Mouse (Mus musculus) neural tube, embryonic 15.5 days (tissue): ENCODE measurements at regions not wholly inside any gene's neighbourhood (a gene's known extent, or its start where the extent isn't known, plus 50 kb on each side); places are given as distances from the start of the nearest gene placed in this dataset.
A peak's percentile ranks its signal among the peaks of the same experiment; 100 is the strongest.

ENCODE experiments used
- ATAC-seq: fragments of 200-750 bp; cut with Nextera tagmentation; 2 replicates; pipeline ENCODE4 v1.8.0; 2017; ENCODE audit warnings: mild to moderate bottlenecking, moderate TSS enrichment, moderate library complexity; ENCODE audit not compliant: low FRiP score
- H3K27ac ChIP-seq: fragments of 300-500 bp; sonication (generic); replicated peaks from 2 replicates; pipeline ENCODE4 v1.5.1; 2015; ENCODE audit warnings: mild to moderate bottlenecking, inconsistent platforms
- H3K27me3 ChIP-seq: fragments of 300-500 bp; sonication (generic); replicated peaks from 2 replicates; pipeline ENCODE4 v1.6.1; 2015; ENCODE audit warnings: inconsistent platforms
- H3K36me3 ChIP-seq: fragments of 300-500 bp; sonication (generic); 2 replicates; pipeline ENCODE4 v1.6.1; 2015; ENCODE audit warnings: inconsistent platforms
- H3K4me1 ChIP-seq: fragments of 300-500 bp; sonication (generic); 2 replicates; pipeline ENCODE4 v1.6.1; 2015; ENCODE audit warnings: inconsistent platforms
- H3K4me2 ChIP-seq: fragments of 300-500 bp; sonication (generic); 2 replicates; pipeline ENCODE4 v1.6.1; 2015; ENCODE audit warnings: inconsistent platforms, mild to moderate bottlenecking, moderate library complexity
- H3K4me3 ChIP-seq: fragments of 300-500 bp; sonication (generic); replicated peaks from 2 replicates; pipeline ENCODE4 v1.5.1; 2015; ENCODE audit warnings: mild to moderate bottlenecking, inconsistent platforms
- H3K9ac ChIP-seq: fragments of 300-500 bp; sonication (generic); replicated peaks from 2 replicates; pipeline ENCODE4 v1.6.1; 2015; ENCODE audit warnings: mild to moderate bottlenecking, inconsistent platforms
- H3K9me3 ChIP-seq: fragments of 300-500 bp; sonication (generic); replicated peaks from 2 replicates; pipeline ENCODE4 v1.6.1; 2016; ENCODE audit warnings: inconsistent platforms
- WGBS: fragments of 180-500 bp; shearing (Covaris S2); methylation state at CpG from one replicate; pipeline ENCODE4 v1.1.7; 2015; ENCODE audit warnings: mixed read lengths; 5-methylcytosine and 5-hydroxymethylcytosine counted together

GRCm38 (mm10) chr3:35104884-35105283 is 454.7 kb downstream of the Sox2 start:
- Histone ChIP-seq H3K36me3 (no peaks in the 10 kb centered on the region), H3K9ac (no peak overlapping the region), H3K27me3 (peaks cover 18% of the 10 kb centered on the region; the same call in 1 of the 2 replicates), H3K4me3 (no peak overlapping the region), H3K9me3 (no peaks in the 10 kb centered on the region), H3K4me2 (no peak overlapping the region), H3K4me1 (peaks cover 13% of the 10 kb centered on the region), H3K27ac (no peak overlapping the region)
- WGBS: 15% methylated on average over 11 of the region's 11 CpGs
- ATAC-seq: no peak

DNA sequence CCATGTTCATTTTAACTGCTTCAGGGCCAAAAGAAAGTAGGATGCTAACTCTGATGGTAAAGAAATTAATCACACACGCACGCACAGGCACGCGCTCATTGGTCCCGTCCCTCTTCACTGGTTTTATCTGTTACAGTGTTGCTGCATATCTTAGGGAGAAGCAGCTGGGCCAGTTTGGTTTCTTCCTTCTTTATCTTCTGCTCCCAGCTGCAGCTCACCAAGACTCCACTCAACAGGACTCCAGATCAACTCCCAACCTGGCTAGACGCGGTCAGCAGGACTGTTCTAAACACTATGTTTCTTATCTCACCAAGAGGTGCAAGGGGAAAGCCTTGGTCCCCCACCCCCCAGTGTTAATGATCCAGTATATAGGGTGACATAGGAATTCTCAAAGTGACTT is 455.9 kb downstream of the Sox2 start:
- H3K4me1 ChIP-seq: peaks cover 13% of the 10 kb centered on the region

GRCm38 (mm10) chr3:35133477-35133876 is 483.3 kb downstream of the Sox2 start:
- Histone ChIP-seq H3K4me3 (no peak overlapping the region), H3K9me3 (no peaks in the 10 kb centered on the region), H3K36me3 (no peaks in the 10 kb centered on the region), H3K4me1 (no peaks in the 10 kb centered on the region), H3K27me3 (no peaks in the 10 kb centered on the region), H3K9ac (no peak overlapping the region), H3K27ac (no peak overlapping the region), H3K4me2 (no peak overlapping the region)
- WGBS: 87% methylated on average over 3 of the region's 3 CpGs
- no peak for ATAC-seq

More for the DNA sequence above, 455.9 kb downstream of the Sox2 start:
- 53% methylated on average over 7 of the region's 7 CpGs for WGBS
- no peaks in the 10 kb centered on the region for H3K9me3 ChIP-seq
- no peaks in the 10 kb centered on the region for H3K36me3 ChIP-seq
- no peak for ATAC-seq
- no peak overlapping the region for H3K4me2 ChIP-seq
- H3K4me3 ChIP-seq: no peak overlapping the region
- no peak overlapping the region for H3K27ac ChIP-seq
- no peak overlapping the region for H3K9ac ChIP-seq
- H3K27me3 ChIP-seq: peaks cover 18% of the 10 kb centered on the region; the same call in 1 of the 2 replicates

- Histone ChIP-seq H3K4me3 (no peak overlapping the region), H3K9me3 (no peaks in the 10 kb centered on the region), H3K27ac (peak overlapping the region; percentile 68; the same call in 1 of the 2 replicates), H3K36me3 (no peaks in the 10 kb centered on the region), H3K9ac (no peak overlapping the region), H3K27me3 (no peaks in the 10 kb centered on the region), H3K4me1 (no peaks in the 10 kb centered on the region), H3K4me2 (no peak overlapping the region)
- WGBS: 40% methylated on average over 11 of the region's 11 CpGs
- peak; percentile 47 for ATAC-seq
Measured at GRCm38 (mm10) chr3:35141500-35142220, 491.5 kb downstream of the Sox2 start.

- no peaks in the 10 kb centered on the region for H3K27me3 ChIP-seq
- H3K4me1 ChIP-seq: no peaks in the 10 kb centered on the region
- ATAC-seq: no peak
- no peak overlapping the region for H3K4me3 ChIP-seq
- H3K27ac ChIP-seq: 0 out of 2 replicates have a peak overlapping the region, but pooled peaks have one; percentile 68
- no peak overlapping the region for H3K4me2 ChIP-seq
- no peak overlapping the region for H3K9ac ChIP-seq
- H3K36me3 ChIP-seq: no peaks in the 10 kb centered on the region
- no peaks in the 10 kb centered on the region for H3K9me3 ChIP-seq
- 80% methylated on average over 2 of the region's 2 CpGs for WGBS
Measured at GRCm38 (mm10) chr3:35142683-35143082, 492.5 kb downstream of the Sox2 start.

- H3K9ac ChIP-seq: no peak overlapping the region
- no peak for ATAC-seq
- no peak overlapping the region for H3K4me2 ChIP-seq
- no peak overlapping the region for H3K27ac ChIP-seq
- H3K36me3 ChIP-seq: no peaks in the 10 kb centered on the region
- 96% methylated on average over 2 of the region's 2 CpGs for WGBS
- no peaks in the 10 kb centered on the region for H3K9me3 ChIP-seq
- no peak overlapping the region for H3K4me3 ChIP-seq
- H3K4me1 ChIP-seq: no peaks in the 10 kb centered on the region; the same call in 1 of the 2 replicates
- H3K27me3 ChIP-seq: no peaks in the 10 kb centered on the region
Measured at GRCm38 (mm10) chr3:35145569-35145968, 495.4 kb downstream of the Sox2 start.

DNA sequence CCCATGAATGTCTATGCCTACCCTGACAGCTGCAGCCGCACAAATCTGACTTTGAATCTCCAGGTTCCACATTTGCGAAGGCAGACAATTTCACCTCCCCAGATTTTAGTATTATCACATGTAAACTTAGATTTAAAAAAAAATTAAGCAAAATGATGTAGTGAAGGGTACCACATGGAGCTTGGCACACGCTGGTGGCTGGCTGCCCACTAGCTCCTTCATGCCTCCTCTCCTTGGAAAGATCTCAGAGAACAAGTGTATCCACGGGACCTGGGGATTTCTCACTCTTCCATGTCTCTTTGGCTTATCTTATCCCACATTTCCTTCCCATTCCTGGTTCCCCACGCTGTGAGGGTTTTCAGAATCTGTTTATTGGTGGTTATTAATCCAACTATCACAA is 496.5 kb downstream of the Sox2 start:
- no peak overlapping the region for H3K4me3 ChIP-seq
- no peaks in the 10 kb centered on the region for H3K9me3 ChIP-seq
- H3K4me1 ChIP-seq: no peaks in the 10 kb centered on the region; the same call in 1 of the 2 replicates
- no peaks in the 10 kb centered on the region for H3K27me3 ChIP-seq
- no peaks in the 10 kb centered on the region for H3K36me3 ChIP-seq
- H3K27ac ChIP-seq: no peak overlapping the region
- H3K4me2 ChIP-seq: no peak overlapping the region
- no peak overlapping the region for H3K9ac ChIP-seq
- no peak for ATAC-seq
- 78% methylated on average over 5 of the region's 5 CpGs for WGBS

DNA sequence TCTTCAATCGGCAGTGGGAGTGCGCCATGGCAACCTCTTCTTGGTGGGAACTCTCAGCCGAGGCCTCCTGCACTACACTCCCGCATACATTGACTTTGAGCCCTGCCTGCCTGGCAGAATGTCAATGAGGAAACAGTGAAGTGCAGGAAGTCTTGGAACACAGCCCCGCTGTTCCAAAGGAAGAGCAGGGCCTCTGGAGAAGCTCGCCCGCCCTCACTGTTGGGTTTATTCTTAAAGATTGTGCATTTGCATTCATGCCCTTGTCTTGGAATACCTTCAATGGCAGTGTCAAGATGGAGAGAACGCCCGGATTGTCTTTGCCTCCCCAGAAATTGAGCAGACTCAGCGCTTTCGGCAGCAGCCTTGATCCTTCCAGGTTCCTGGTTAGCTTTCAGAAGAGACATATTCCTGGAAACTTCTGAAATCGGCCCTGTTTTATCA is 499.1 kb downstream of the Sox2 start:
- ATAC-seq: peak; percentile 72
- H3K4me3 ChIP-seq: no peak overlapping the region
- H3K27ac ChIP-seq: peak overlapping the region; percentile 64
- no peaks in the 10 kb centered on the region for H3K36me3 ChIP-seq
- H3K4me1 ChIP-seq: no peaks in the 10 kb centered on the region; the same call in 1 of the 2 replicates
- no peaks in the 10 kb centered on the region for H3K9me3 ChIP-seq
- H3K27me3 ChIP-seq: no peaks in the 10 kb centered on the region
- no peak overlapping the region; the same call in 1 of the 2 replicates for H3K4me2 ChIP-seq
- no peak overlapping the region for H3K9ac ChIP-seq
- WGBS: 31% methylated on average over 12 of the region's 12 CpGs

DNA sequence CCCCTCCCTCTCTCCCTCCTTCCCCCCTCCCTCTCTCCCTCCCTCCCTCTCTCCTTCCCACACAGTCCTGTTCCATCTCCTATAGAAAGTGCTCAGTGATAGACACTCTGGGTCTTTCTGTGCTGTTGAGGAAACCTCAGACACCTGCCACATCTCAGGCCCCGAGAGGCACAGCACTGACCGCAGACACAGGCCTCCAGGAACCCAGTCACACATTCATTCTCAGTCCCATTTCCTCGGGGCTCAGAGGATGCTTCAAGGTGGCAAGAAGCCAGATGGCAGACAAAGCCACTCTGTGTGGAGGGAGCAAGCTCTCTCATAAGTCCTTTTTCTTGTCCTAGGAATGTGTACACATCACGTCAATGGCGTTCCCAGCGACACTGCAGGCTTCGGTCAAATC is 502.0 kb downstream of the Sox2 start:
- H3K27ac ChIP-seq: peak overlapping the region; percentile 56
- no peak overlapping the region for H3K9ac ChIP-seq
- peak; percentile 56 for ATAC-seq

DNA sequence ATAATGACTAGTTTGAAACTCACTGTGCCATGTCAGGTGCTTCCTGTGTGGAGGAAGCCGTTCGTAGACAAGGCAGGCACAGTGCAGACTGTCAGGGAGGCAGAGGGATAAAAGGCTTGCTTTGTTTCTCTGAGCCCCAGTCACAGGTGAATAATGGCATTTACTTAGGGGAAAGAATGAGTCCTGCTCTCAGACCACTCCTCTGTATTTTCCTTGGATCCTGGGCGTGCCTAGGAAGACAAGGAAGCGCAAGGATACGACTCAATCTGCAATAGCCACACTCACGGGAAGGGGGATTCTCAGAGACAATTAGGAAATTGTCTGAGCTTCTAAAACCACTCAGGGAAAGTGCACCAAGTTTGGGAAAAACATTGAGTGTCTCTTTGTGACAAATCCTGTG is 504.1 kb downstream of the Sox2 start:
- Histone ChIP-seq H3K4me2 (no peak overlapping the region), H3K4me1 (no peaks in the 10 kb centered on the region; the same call in 1 of the 2 replicates), H3K4me3 (no peak overlapping the region), H3K27ac (no peak overlapping the region), H3K9me3 (no peaks in the 10 kb centered on the region), H3K27me3 (no peaks in the 10 kb centered on the region), H3K36me3 (no peaks in the 10 kb centered on the region), H3K9ac (no peak overlapping the region)
- 26% methylated on average over 6 of the region's 6 CpGs for WGBS
- ATAC-seq: no peak

More for the DNA sequence above, 502.0 kb downstream of the Sox2 start:
- Histone ChIP-seq H3K36me3 (no peaks in the 10 kb centered on the region), H3K27me3 (no peaks in the 10 kb centered on the region), H3K9me3 (no peaks in the 10 kb centered on the region), H3K4me3 (no peak overlapping the region), H3K4me2 (no peak overlapping the region), H3K4me1 (no peaks in the 10 kb centered on the region; the same call in 1 of the 2 replicates)
- WGBS: 64% methylated on average over 7 of the region's 7 CpGs

DNA sequence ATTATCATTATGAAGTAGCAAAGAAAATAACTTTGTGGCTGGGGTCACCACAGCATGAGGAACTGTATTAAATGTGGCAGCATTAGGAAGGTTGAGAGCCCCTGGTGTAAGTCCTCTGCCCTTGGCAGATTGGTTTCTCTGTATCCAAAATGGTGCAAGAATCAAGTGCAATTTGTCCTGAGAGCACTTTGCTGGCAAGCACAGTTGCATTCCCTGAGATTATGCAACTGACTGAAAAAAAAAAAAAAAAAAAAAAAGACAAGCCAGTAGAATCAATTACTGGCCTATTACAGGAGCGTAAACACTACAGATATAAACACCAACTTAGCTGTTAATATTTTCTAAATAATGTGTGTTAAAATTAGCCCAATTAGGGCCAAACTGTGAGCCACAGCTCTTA is 518.5 kb downstream of the Sox2 start:
- Histone ChIP-seq H3K4me1 (no peaks in the 10 kb centered on the region), H3K4me2 (no peak overlapping the region), H3K27me3 (no peaks in the 10 kb centered on the region), H3K9ac (no peak overlapping the region), H3K4me3 (no peak overlapping the region), H3K36me3 (no peaks in the 10 kb centered on the region), H3K27ac (no peak overlapping the region), H3K9me3 (no peaks in the 10 kb centered on the region)
- 95% methylated on average over 1 of the region's 1 CpGs for WGBS
- no peak for ATAC-seq

- WGBS: 84% methylated on average over 12 of the region's 12 CpGs
- Histone ChIP-seq H3K9me3 (no peaks in the 10 kb centered on the region), H3K36me3 (no peaks in the 10 kb centered on the region), H3K9ac (no peak overlapping the region), H3K27me3 (no peaks in the 10 kb centered on the region), H3K4me1 (no peaks in the 10 kb centered on the region), H3K27ac (no peak overlapping the region), H3K4me2 (no peak overlapping the region), H3K4me3 (no peak overlapping the region)
- ATAC-seq: no peak
Measured at GRCm38 (mm10) chr3:35178759-35179440, 528.7 kb downstream of the Sox2 start.
